Mouse (Mus musculus): ENCODE measurements at regions not wholly inside any gene's neighbourhood (a gene's known extent, or its start where the extent isn't known, plus 50 kb on each side); places are given as distances from the start of the nearest gene placed in this dataset.

GRCm38 (mm10) chr4:58722772-58723171, 64.7 kb downstream of the Olfr267 start:
- no peak for TF ChIP-seq CTCF (IDR thresholded peaks at IDR 0.05; ENCODE audit: borderline replicate concordance, extremely low read depth, insufficient read depth, insufficient read length)
- TF ChIP-seq POLR2A (IDR thresholded peaks at IDR 0.05; ENCODE audit: borderline replicate concordance, extremely low read depth, insufficient read depth, insufficient read length, poor library complexity, severe bottlenecking), result no peak

All from brain, embryonic 14.5 days (tissue).